Mouse (Mus musculus): ENCODE measurements around the gene Spsb2. TPM values are rescaled to one million over a fixed set of nuclear protein-coding genes. Genes with fewer than 3 reads are reported as not detected.

Gene Spsb2
- 22.3 and 24.4 TPM in 2 replicates for polyA plus RNA-seq (2012; rRNA removed)

- peak; percentile 71 for DNase-seq (ENCODE audit: low spot score)
These were observed at the start of gene Spsb2 for GRCm38 (mm10) chr6:124808358-124809012. Gene Spsb2 (plus strand): TSS chr6:124808661.

- no peak for DNase-seq (ENCODE audit: low spot score)
These were observed 49.6 kb upstream of the Spsb2 start for GRCm38 (mm10) chr6:124758849-124759232.

GRCm38 (mm10) chr6:124759259-124759658 is 49.2 kb upstream of the Spsb2 start:
- peak; percentile 68 for DNase-seq (ENCODE audit: low spot score)

- no peak for DNase-seq (ENCODE audit: low spot score)
These were observed 42.5 kb upstream of the Spsb2 start for GRCm38 (mm10) chr6:124765951-124766350.

GRCm38 (mm10) chr6:124767536-124767919 is 40.9 kb upstream of the Spsb2 start:
- DNase-seq (ENCODE audit: low spot score), result no peak

- DNase-seq (ENCODE audit: low spot score), result no peak
These were observed 40.3 kb upstream of the Spsb2 start for GRCm38 (mm10) chr6:124767920-124768703.

GRCm38 (mm10) chr6:124768704-124769044 is 39.8 kb upstream of the Spsb2 start:
- no peak for DNase-seq (ENCODE audit: low spot score)

- no peak for DNase-seq (ENCODE audit: low spot score)
These were observed 39.2 kb upstream of the Spsb2 start, which contains the start of gene Eno2 for GRCm38 (mm10) chr6:124769101-124769765. Gene Eno2 (minus strand): TSS chr6:124769673.

- DNase-seq (ENCODE audit: low spot score), result no peak
These were observed 38.4 kb upstream of the Spsb2 start for GRCm38 (mm10) chr6:124770013-124770412.

- DNase-seq (ENCODE audit: low spot score), result no peak
These were observed 38.0 kb upstream of the Spsb2 start for GRCm38 (mm10) chr6:124770511-124770910.

GRCm38 (mm10) chr6:124779222-124779983 is 29.1 kb upstream of the Spsb2 start, which contains the start of gene Lrrc23:
Gene Lrrc23 (minus strand): TSS chr6:124779727.
- no peak for DNase-seq (ENCODE audit: low spot score)

- DNase-seq (ENCODE audit: low spot score), result no peak
These were observed 28.5 kb upstream of the Spsb2 start for GRCm38 (mm10) chr6:124779984-124780416.

GRCm38 (mm10) chr6:124780917-124781316 is 27.5 kb upstream of the Spsb2 start:
- DNase-seq (ENCODE audit: low spot score), result no peak

- no peak for DNase-seq (ENCODE audit: low spot score)
These were observed 26.0 kb upstream of the Spsb2 start for GRCm38 (mm10) chr6:124782436-124782835.

GRCm38 (mm10) chr6:124786756-124787420 is 21.6 kb upstream of the Spsb2 start:
- no peak for DNase-seq (ENCODE audit: low spot score)

- DNase-seq (ENCODE audit: low spot score), result no peak
These were observed 20.7 kb upstream of the Spsb2 start for GRCm38 (mm10) chr6:124787722-124788121.

- no peak for DNase-seq (ENCODE audit: low spot score)
These were observed 18.9 kb upstream of the Spsb2 start for GRCm38 (mm10) chr6:124789519-124789918.

GRCm38 (mm10) chr6:124790121-124790520 is 18.3 kb upstream of the Spsb2 start:
- DNase-seq (ENCODE audit: low spot score), result no peak

GRCm38 (mm10) chr6:124791911-124792310 is 16.6 kb upstream of the Spsb2 start:
- DNase-seq (ENCODE audit: low spot score), result no peak

GRCm38 (mm10) chr6:124795781-124796180 is 12.7 kb upstream of the Spsb2 start:
- no peak for DNase-seq (ENCODE audit: low spot score)

- DNase-seq (ENCODE audit: low spot score), result no peak
These were observed 12.3 kb upstream of the Spsb2 start for GRCm38 (mm10) chr6:124796200-124796599.
